Mouse (Mus musculus): Measurements from ENCODE around the gene Eya2. TPM values are rescaled to one million over a fixed set of nuclear protein-coding genes. Genes with fewer than 3 reads are reported as not detected.

Gene Eya2
- total RNA-seq, 2 experiments from 2014 or later, result 1.3 to 1.9 TPM

- DNase-seq, result no peak
Measured at GRCm38 (mm10) chr2:165652281-165652680, 57.4 kb downstream of the Eya2 start.

GRCm38 (mm10) chr2:165653001-165653921, 58.4 kb downstream of the Eya2 start:
- peak; percentile 54 to 60 for DNase-seq

GRCm38 (mm10) chr2:165654151-165654550, 59.3 kb downstream of the Eya2 start:
- no peak for DNase-seq

GRCm38 (mm10) chr2:165654696-165655491, 60.1 kb downstream of the Eya2 start:
- DNase-seq, result no peak

GRCm38 (mm10) chr2:165656541-165656940, 61.7 kb downstream of the Eya2 start:
- DNase-seq, result no peak

GRCm38 (mm10) chr2:165656956-165657355, 62.1 kb downstream of the Eya2 start:
- no peak for DNase-seq

- DNase-seq, result no peak
Measured at GRCm38 (mm10) chr2:165659552-165659951, 64.7 kb downstream of the Eya2 start.

GRCm38 (mm10) chr2:165663266-165663665, 68.4 kb downstream of the Eya2 start:
- DNase-seq, result no peak

GRCm38 (mm10) chr2:165664648-165665047, 69.8 kb downstream of the Eya2 start:
- DNase-seq, result no peak

GRCm38 (mm10) chr2:165665176-165665575, 70.3 kb downstream of the Eya2 start:
- no peak for DNase-seq

- DNase-seq, result no peak
Measured at GRCm38 (mm10) chr2:165667096-165667495, 72.3 kb downstream of the Eya2 start.

- no peak for DNase-seq
Measured at GRCm38 (mm10) chr2:165682719-165683118, 87.9 kb downstream of the Eya2 start.

- no peak for DNase-seq
Measured at GRCm38 (mm10) chr2:165687516-165687915, 92.7 kb downstream of the Eya2 start.

GRCm38 (mm10) chr2:165688896-165689295, 94.1 kb downstream of the Eya2 start:
- peak in 1 of 2 experiments; percentile 12 for DNase-seq

- no peak for DNase-seq
Measured at GRCm38 (mm10) chr2:165691016-165691415, 96.2 kb downstream of the Eya2 start.

GRCm38 (mm10) chr2:165692944-165693660, 98.3 kb downstream of the Eya2 start:
- DNase-seq, result peak; percentile 65 to 76

- no peak for DNase-seq
Measured at GRCm38 (mm10) chr2:165694767-165695166, 99.9 kb downstream of the Eya2 start.

- no peak for DNase-seq
Measured at GRCm38 (mm10) chr2:165700252-165700908, 105.5 kb downstream of the Eya2 start.

- peak in 1 of 2 experiments; percentile 18 for DNase-seq
Measured at GRCm38 (mm10) chr2:165703033-165703805, 108.4 kb downstream of the Eya2 start.

- no peak for DNase-seq
Measured at GRCm38 (mm10) chr2:165708266-165708665, 113.4 kb downstream of the Eya2 start.

- DNase-seq, result no peak
Measured at GRCm38 (mm10) chr2:165716688-165717087, 121.9 kb downstream of the Eya2 start.
